Mouse (Mus musculus): ENCODE measurements around the gene S100a11. TPM values are rescaled to one million over a fixed set of nuclear protein-coding genes. Genes with fewer than 3 reads are reported as not detected.
A peak's percentile ranks its signal among the peaks of the same experiment; 100 is the strongest.
"Not testable (repeated sequence)": the region's sequence is repeated elsewhere in the genome, so short reads cannot be mapped to it uniquely, and the experiment has no call there.

S100a11 gene
- 1,533 and 1,735 TPM in 2 replicates for polyA plus RNA-seq (2014; fragmentation: Nextera tagmentation; extraction: Ambion mirVana)

- Histone ChIP-seq H3K4me1 (ENCODE audit: control insufficient read depth, insufficient read depth, low read length) (peaks cover 19% of the 10 kb centered on the region), H3K27ac (replicated peaks; ENCODE audit: low read depth, low read length) (peak within 1 kb of the TSS; percentile 96), H3K36me3 (ENCODE audit: control insufficient read depth, insufficient read depth, low read length) (peaks cover 18% of the 10 kb centered on the region), H3K9ac (ENCODE audit: low read depth, low read length) (peak within 1 kb of the TSS; percentile 87), H3K9me3 (ENCODE audit: control insufficient read depth, low read length) (no peaks in the 10 kb centered on the region), H3K4me3 (ENCODE audit: low read depth, low read length) (peak within 1 kb of the TSS; percentile 58), H3K4me2 (ENCODE audit: low read depth, low read length) (peak within 1 kb of the TSS; percentile 60), H3K27me3 (replicated peaks; ENCODE audit: control insufficient read depth, insufficient read depth, low read length) (no peaks in the 10 kb centered on the region)
- DNase-seq (ENCODE audit: low spot score) (peak; percentile 94), ATAC-seq (ENCODE audit: low read depth) (peak; percentile 94)
- WGBS, result 1% methylated on average over 36 of the region's 38 CpGs
Measured at GRCm38 (mm10) chr3:93520330-93521193, at the start of gene S100a11. Gene S100a11, plus strand, starts transcription at chr3:93520488.

GRCm38 (mm10) chr3:93480053-93480452 lies 40.2 kb upstream of the S100a11 start:
- Histone ChIP-seq H3K4me3 (ENCODE audit: low read depth, low read length) (no peak overlapping the region), H3K4me2 (ENCODE audit: low read depth, low read length) (no peak overlapping the region), H3K9ac (ENCODE audit: low read depth, low read length) (no peak overlapping the region), H3K27ac (replicated peaks; ENCODE audit: low read depth, low read length) (no peak overlapping the region), H3K36me3 (ENCODE audit: control insufficient read depth, insufficient read depth, low read length) (no peaks in the 10 kb centered on the region), H3K9me3 (ENCODE audit: control insufficient read depth, low read length) (no peaks in the 10 kb centered on the region), H3K27me3 (replicated peaks; ENCODE audit: control insufficient read depth, insufficient read depth, low read length) (no peaks in the 10 kb centered on the region), H3K4me1 (ENCODE audit: control insufficient read depth, insufficient read depth, low read length) (no peaks in the 10 kb centered on the region)
- ATAC-seq (ENCODE audit: low read depth), result no peak
- DNase-seq (ENCODE audit: low spot score), result no peak
- WGBS, result 90% methylated on average over 1 of the region's 1 CpGs

- no peaks in the 10 kb centered on the region for H3K36me3 ChIP-seq (ENCODE audit: control insufficient read depth, insufficient read depth, low read length)
- H3K9ac ChIP-seq (ENCODE audit: low read depth, low read length), result no peak overlapping the region
- H3K4me2 ChIP-seq (ENCODE audit: low read depth, low read length), result no peak overlapping the region
- H3K4me1 ChIP-seq (ENCODE audit: control insufficient read depth, insufficient read depth, low read length), result no peaks in the 10 kb centered on the region
- no peak overlapping the region for H3K4me3 ChIP-seq (ENCODE audit: low read depth, low read length)
- no peak for ATAC-seq (ENCODE audit: low read depth)
- WGBS, result 63% methylated on average over 2 of the region's 2 CpGs
- H3K27ac ChIP-seq (replicated peaks; ENCODE audit: low read depth, low read length), result no peak overlapping the region
- H3K9me3 ChIP-seq (ENCODE audit: control insufficient read depth, low read length), result no peaks in the 10 kb centered on the region
- no peaks in the 10 kb centered on the region for H3K27me3 ChIP-seq (replicated peaks; ENCODE audit: control insufficient read depth, insufficient read depth, low read length)
- no peak for DNase-seq (ENCODE audit: low spot score)
Measured at GRCm38 (mm10) chr3:93481982-93482616, 38.2 kb upstream of the S100a11 start.

- H3K27ac ChIP-seq (replicated peaks; ENCODE audit: low read depth, low read length), result no peak overlapping the region
- WGBS, result 90% methylated on average over 3 of the region's 3 CpGs
- ATAC-seq (ENCODE audit: low read depth) (no peak), DNase-seq (ENCODE audit: low spot score) (no peak)
- H3K27me3 ChIP-seq (replicated peaks; ENCODE audit: control insufficient read depth, insufficient read depth, low read length), result no peaks in the 10 kb centered on the region
- H3K4me2 ChIP-seq (ENCODE audit: low read depth, low read length), result no peak overlapping the region
- H3K36me3 ChIP-seq (ENCODE audit: control insufficient read depth, insufficient read depth, low read length), result no peaks in the 10 kb centered on the region
- H3K4me1 ChIP-seq (ENCODE audit: control insufficient read depth, insufficient read depth, low read length), result no peaks in the 10 kb centered on the region
- H3K9me3 ChIP-seq (ENCODE audit: control insufficient read depth, low read length), result no peaks in the 10 kb centered on the region
- no peak overlapping the region for H3K4me3 ChIP-seq (ENCODE audit: low read depth, low read length)
- no peak overlapping the region for H3K9ac ChIP-seq (ENCODE audit: low read depth, low read length)
Measured at GRCm38 (mm10) chr3:93485611-93486010, 34.7 kb upstream of the S100a11 start.

GRCm38 (mm10) chr3:93488541-93488940 lies 31.7 kb upstream of the S100a11 start:
- WGBS, result 90% methylated on average over 2 of the region's 2 CpGs
- Histone ChIP-seq H3K4me2 (ENCODE audit: low read depth, low read length) (no peak overlapping the region), H3K4me3 (ENCODE audit: low read depth, low read length) (no peak overlapping the region), H3K9ac (ENCODE audit: low read depth, low read length) (no peak overlapping the region), H3K9me3 (ENCODE audit: control insufficient read depth, low read length) (no peaks in the 10 kb centered on the region), H3K36me3 (ENCODE audit: control insufficient read depth, insufficient read depth, low read length) (no peaks in the 10 kb centered on the region), H3K27ac (replicated peaks; ENCODE audit: low read depth, low read length) (no peak overlapping the region), H3K4me1 (ENCODE audit: control insufficient read depth, insufficient read depth, low read length) (no peaks in the 10 kb centered on the region), H3K27me3 (replicated peaks; ENCODE audit: control insufficient read depth, insufficient read depth, low read length) (no peaks in the 10 kb centered on the region)
- DNase-seq (ENCODE audit: low spot score) (no peak), ATAC-seq (ENCODE audit: low read depth) (no peak)

- no peak for ATAC-seq (ENCODE audit: low read depth)
- 72% methylated on average over 3 of the region's 3 CpGs for WGBS
Measured at GRCm38 (mm10) chr3:93492176-93492575, 28.1 kb upstream of the S100a11 start.

GRCm38 (mm10) chr3:93493992-93494391 lies 26.3 kb upstream of the S100a11 start:
- Histone ChIP-seq H3K9me3 (ENCODE audit: control insufficient read depth, low read length) (no peaks in the 10 kb centered on the region), H3K4me3 (ENCODE audit: low read depth, low read length) (no peak overlapping the region), H3K4me1 (ENCODE audit: control insufficient read depth, insufficient read depth, low read length) (no peaks in the 10 kb centered on the region), H3K9ac (ENCODE audit: low read depth, low read length) (no peak overlapping the region), H3K4me2 (ENCODE audit: low read depth, low read length) (no peak overlapping the region), H3K27ac (replicated peaks; ENCODE audit: low read depth, low read length) (no peak overlapping the region), H3K36me3 (ENCODE audit: control insufficient read depth, insufficient read depth, low read length) (no peaks in the 10 kb centered on the region), H3K27me3 (replicated peaks; ENCODE audit: control insufficient read depth, insufficient read depth, low read length) (no peaks in the 10 kb centered on the region)
- 3% methylated on average over 4 of the region's 4 CpGs for WGBS
- ATAC-seq (ENCODE audit: low read depth) (peak; percentile 85), DNase-seq (ENCODE audit: low spot score) (peak; percentile 89)

More at GRCm38 (mm10) chr3:93492176-93492575, 28.1 kb upstream of the S100a11 start:
- H3K9me3 ChIP-seq (ENCODE audit: control insufficient read depth, low read length), result no peaks in the 10 kb centered on the region
- H3K4me3 ChIP-seq (ENCODE audit: low read depth, low read length), result no peak overlapping the region
- H3K4me2 ChIP-seq (ENCODE audit: low read depth, low read length), result no peak overlapping the region
- H3K4me1 ChIP-seq (ENCODE audit: control insufficient read depth, insufficient read depth, low read length), result no peaks in the 10 kb centered on the region
- DNase-seq (ENCODE audit: low spot score), result no peak
- H3K9ac ChIP-seq (ENCODE audit: low read depth, low read length), result no peak overlapping the region
- H3K27me3 ChIP-seq (replicated peaks; ENCODE audit: control insufficient read depth, insufficient read depth, low read length), result no peaks in the 10 kb centered on the region
- H3K36me3 ChIP-seq (ENCODE audit: control insufficient read depth, insufficient read depth, low read length), result no peaks in the 10 kb centered on the region
- H3K27ac ChIP-seq (replicated peaks; ENCODE audit: low read depth, low read length), result no peak overlapping the region

- H3K27me3 ChIP-seq (replicated peaks; ENCODE audit: control insufficient read depth, insufficient read depth, low read length); H3K27ac ChIP-seq (replicated peaks; ENCODE audit: low read depth, low read length); H3K9me3 ChIP-seq (ENCODE audit: control insufficient read depth, low read length); DNase-seq (ENCODE audit: low spot score); H3K4me2 ChIP-seq (ENCODE audit: low read depth, low read length); H3K4me3 ChIP-seq (ENCODE audit: low read depth, low read length); ATAC-seq (ENCODE audit: low read depth); H3K4me1 ChIP-seq (ENCODE audit: control insufficient read depth, insufficient read depth, low read length); H3K9ac ChIP-seq (ENCODE audit: low read depth, low read length); H3K36me3 ChIP-seq (ENCODE audit: control insufficient read depth, insufficient read depth, low read length): not testable (repeated sequence)
- 21% methylated on average over 5 of the region's 5 CpGs for WGBS
Measured at GRCm38 (mm10) chr3:93494774-93495173, 25.5 kb upstream of the S100a11 start.

Measured in embryonic facial prominence, embryonic 14.5 days (tissue).